Mouse (Mus musculus) bone marrow macrophage, adult 2 months (primary cell): Measurements from ENCODE around the gene Hmbs. TPM values are rescaled to one million over a fixed set of nuclear protein-coding genes. Genes with fewer than 3 reads are reported as not detected.
A peak's percentile ranks its signal among the peaks of the same experiment; 100 is the strongest.

Experiments used
- H3K27ac ChIP-seq: 2 replicates; pipeline ENCODE4 v1.5.1; 2012; ENCODE audit warnings: low read depth, low read length; ENCODE audit not compliant: insufficient read depth
- H3K4me1 ChIP-seq: 2 replicates; pipeline ENCODE4 v1.6.1; 2012; ENCODE audit warnings: low read length; ENCODE audit not compliant: control insufficient read depth, insufficient read depth
- H3K4me3 ChIP-seq: 2 replicates; pipeline ENCODE4 v1.5.1; 2012; ENCODE audit warnings: mild to moderate bottlenecking, low read length, moderate library complexity; ENCODE audit not compliant: insufficient read depth
- CTCF ChIP-seq: IDR thresholded peaks from 2 replicates; pipeline ENCODE4 v1.5.1; 2012; ENCODE audit warnings: low read depth, mild to moderate bottlenecking, low read length, moderate library complexity
- POLR2A ChIP-seq: IDR thresholded peaks from 2 replicates; pipeline ENCODE4 v1.6.1; 2012; ENCODE audit warnings: mild to moderate bottlenecking, low read depth, low read length, borderline replicate concordance
- polyA plus RNA-seq: library from polyadenylated mRNA; stranded (reverse); fragments of >200 nt; gene quantifications from 2 replicates; pipeline ENCODE4 v1.2.4, GENCODE M21; 2012; ENCODE audit not compliant: missing spikeins, insufficient read depth, insufficient read length

Gene Hmbs
- polyA plus RNA-seq, 1 experiment, result 22.4 TPM

DNA sequence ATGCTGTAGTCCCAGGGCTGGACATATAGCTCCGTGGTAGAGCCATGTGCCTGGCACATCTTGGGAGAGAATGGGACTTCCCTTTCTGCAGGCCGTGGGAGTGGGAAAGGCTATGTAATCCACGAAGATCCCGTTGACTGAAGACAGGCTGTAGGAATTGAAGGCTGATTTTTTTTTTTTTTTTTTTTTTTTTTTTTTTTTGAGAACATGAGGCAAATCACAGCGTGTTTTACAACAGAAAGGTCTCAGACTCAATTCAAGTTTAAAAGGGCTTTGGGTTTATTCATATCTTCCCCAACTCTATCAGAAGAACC is 8.0 kb downstream of the Hmbs start:
- H3K27ac ChIP-seq, result no peak overlapping the region
- TF ChIP-seq CTCF, result no peak
- TF ChIP-seq POLR2A, result no peak

DNA sequence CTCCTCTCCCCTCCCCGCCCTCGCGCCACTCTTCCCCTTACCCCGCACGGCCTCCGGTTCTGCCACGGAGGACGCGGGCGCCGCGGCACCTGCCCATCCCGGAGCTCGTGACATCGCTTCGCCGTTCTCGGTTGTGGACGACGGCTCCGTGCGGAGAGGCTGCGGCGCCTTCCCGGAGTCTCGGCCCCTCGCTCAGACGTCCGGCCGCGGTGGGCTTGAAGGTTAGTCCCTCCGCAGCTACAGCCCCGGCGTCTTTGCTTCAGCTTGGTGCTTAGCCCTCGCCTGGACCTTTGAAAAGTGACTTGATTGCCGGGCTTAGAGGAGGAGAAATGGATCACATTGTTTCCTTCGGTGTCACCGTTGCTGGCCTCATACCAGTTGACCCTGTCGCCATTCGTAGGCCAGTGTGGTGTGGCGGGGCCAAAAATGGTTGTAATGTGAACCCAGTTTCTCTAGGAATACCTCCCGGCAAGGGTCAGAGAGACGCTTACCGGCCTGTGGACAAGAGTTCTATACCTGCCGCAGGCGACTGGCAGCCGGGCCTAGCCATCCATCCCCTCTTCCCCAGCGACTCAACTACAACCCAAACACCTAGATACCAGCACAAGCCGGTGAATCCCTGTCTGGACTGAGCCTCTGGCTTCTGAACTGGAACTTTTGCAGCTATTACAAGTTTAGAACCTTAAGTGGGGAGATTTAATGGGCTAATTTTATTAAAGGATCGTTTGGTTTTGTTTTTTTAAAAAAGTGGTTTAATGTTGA is 8.5 kb downstream of the Hmbs start:
- Histone ChIP-seq H3K27ac (peak overlapping the region; percentile 59), H3K4me3 (peak overlapping the region; percentile 81), H3K4me1 (peaks cover 9% of the 10 kb centered on the region)
- TF ChIP-seq POLR2A, result no peak
- TF ChIP-seq CTCF, result no peak

More for the DNA sequence above, 8.0 kb downstream of the Hmbs start:
- peaks cover 9% of the 10 kb centered on the region for H3K4me1 ChIP-seq
- H3K4me3 ChIP-seq, result peak overlapping the region; percentile 81

DNA sequence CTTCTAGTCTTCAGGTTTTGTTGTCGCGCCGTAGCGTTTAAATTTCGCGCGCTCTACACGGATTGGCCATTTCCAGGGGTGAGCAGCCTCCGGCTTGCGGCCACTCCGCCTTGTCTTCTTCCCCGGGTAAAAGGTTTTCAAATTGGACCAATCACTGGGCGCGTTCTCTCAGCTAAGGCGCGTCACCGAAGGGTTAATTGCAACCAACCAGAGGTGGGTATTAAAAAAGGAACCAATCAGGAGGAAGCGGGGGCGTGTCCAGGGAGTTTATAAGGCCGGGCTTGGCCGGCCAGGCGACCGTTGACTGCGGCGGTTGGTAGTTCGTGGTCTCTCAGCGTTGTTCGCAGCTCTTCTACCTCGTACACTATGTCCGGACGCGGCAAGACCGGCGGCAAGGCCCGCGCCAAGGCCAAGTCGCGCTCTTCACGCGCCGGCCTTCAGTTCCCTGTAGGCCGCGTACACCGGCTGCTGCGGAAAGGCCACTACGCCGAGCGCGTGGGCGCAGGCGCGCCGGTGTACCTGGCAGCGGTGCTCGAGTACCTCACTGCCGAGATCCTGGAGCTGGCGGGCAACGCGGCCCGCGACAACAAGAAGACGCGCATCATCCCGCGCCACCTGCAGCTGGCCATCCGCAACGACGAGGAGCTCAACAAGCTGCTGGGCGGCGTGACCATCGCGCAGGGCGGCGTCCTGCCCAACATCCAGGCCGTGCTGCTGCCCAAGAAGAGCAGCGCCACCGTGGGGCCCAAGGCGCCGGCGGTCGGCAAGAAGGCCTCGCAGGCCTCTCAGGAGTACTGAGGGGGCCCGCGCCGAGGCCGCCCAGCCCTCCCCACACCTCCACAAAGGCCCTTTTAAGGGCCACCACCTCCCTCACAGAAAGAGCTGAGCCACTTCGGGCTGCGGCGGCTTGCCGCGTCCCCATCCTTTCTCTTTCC is 9.4 kb downstream of the Hmbs start, which contains the start of gene H2afx:
Gene H2afx, plus strand, starts transcription at position 299 of the 935 bp plus-strand sequence.
- H3K4me3 ChIP-seq, result peak within 1 kb of the TSS; percentile 81
- peak within 1 kb of the TSS; percentile 59 for H3K27ac ChIP-seq
- TF ChIP-seq POLR2A, result peak; percentile 99
- TF ChIP-seq CTCF, result no peak
- H3K4me1 ChIP-seq, result peaks cover 9% of the 10 kb centered on the region

DNA sequence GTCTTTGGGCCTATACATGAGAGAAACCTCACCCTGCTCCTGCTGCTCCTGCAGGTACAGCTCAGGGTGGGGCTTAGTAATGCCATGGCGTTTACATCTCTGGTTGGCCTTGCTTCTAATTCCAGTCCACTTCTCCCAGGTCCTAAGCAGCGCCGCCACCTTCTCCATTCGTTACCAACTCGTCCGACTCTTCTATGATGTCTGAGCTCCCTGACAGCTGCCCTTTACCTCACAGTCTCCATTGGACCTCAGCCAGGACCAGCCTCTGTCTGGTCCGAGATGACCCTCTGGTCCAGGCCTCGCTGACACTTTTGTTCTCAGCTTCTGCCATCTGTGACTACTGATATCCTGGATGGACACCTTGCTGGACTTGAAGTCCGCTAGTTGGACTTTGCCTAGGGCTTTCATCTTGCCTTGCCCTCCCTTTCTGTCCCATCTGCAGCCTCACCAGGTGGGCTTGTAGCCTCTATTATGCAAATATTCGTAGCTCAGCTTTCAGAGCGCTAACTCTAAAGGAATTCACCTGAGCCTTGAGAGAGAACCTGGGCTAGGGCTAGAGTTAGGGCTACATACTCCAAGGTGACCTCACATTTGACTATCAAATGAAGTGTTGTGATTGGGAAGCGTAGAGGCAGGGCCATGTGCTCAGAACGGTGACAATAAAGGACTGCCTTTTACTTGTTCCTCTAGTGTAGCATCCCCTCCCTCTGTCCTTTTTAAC is 10.9 kb downstream of the Hmbs start:
- no peak for TF ChIP-seq CTCF
- TF ChIP-seq POLR2A, result no peak
- Histone ChIP-seq H3K4me1 (peaks cover 9% of the 10 kb centered on the region), H3K4me3 (no peak overlapping the region), H3K27ac (no peak overlapping the region)

DNA sequence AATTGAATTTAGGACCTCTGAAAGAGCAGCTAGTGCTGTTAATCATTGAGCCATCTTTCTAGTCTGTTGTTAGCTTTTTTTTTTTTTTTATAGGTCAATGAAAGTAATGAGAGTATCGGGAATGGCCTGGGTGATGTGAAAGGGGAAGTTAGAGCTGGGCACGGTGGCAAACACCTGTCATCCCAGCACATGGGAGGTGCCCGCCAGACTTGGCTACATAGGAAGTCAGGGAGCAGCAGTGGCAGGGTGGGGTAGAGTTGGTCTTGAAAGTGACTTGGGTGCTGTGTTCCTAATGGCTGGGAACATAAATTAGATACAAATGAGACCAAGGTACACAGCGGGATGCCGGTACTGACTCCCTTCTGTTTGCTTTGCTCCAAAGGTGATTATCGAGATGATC is 13.3 kb downstream of the Hmbs start:
- H3K27ac ChIP-seq, result no peak overlapping the region
- no peak overlapping the region for H3K4me3 ChIP-seq
- H3K4me1 ChIP-seq, result peaks cover 6% of the 10 kb centered on the region
- no peak for TF ChIP-seq CTCF
- no peak for TF ChIP-seq POLR2A

DNA sequence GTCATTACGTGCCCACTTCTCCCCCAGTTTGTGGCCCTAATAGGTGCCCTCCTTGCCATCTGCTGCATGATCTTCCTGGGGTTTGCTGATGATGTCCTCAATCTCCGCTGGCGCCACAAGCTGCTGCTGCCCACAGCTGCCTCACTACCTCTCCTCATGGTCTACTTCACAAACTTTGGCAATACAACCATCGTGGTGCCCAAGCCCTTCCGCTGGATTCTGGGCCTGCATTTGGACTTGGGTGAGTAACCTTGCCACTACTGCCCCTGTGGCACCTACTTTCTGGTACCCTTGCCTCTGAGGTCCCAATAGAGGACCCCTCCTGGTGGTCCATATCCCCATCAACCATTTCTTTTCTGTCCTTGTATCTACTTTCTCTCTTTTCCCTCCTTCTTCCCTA is 16.1 kb downstream of the Hmbs start:
- peaks cover 8% of the 10 kb centered on the region for H3K4me1 ChIP-seq
- H3K27ac ChIP-seq, result no peak overlapping the region
- H3K4me3 ChIP-seq, result peak overlapping the region; percentile 68
- no peak for TF ChIP-seq POLR2A
- TF ChIP-seq CTCF, result no peak

DNA sequence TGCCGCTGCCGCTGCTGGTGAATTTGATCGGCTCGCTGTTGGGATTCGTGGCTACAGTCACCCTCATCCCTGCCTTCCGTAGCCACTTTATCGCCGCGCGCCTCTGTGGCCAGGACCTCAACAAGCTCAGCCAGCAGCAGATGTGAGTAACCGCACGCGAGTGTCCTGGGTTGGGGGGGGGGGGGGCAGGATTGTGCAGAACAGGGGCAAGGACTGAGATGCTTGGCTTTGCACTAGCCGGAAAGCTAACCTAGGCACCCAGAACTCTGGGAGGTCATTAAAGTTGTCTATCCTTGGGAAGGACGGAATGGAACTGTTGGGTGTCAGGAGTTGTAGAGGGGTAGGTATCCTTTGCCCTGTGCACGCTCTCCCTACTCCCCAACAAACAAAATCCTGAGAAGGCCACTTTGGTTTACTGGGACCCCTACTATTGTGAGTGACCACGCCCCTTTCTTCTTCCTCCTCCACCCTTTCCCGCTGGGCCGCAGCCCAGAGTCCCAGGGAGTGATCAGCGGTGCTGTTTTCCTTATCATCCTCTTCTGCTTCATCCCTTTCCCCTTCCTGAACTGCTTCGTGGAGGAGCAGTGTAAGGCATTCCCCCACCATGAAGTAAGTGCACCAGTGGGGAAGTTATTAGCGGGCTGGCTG is 16.8 kb downstream of the Hmbs start:
- Histone ChIP-seq H3K27ac (peak overlapping the region; percentile 76), H3K4me3 (peak overlapping the region; percentile 68), H3K4me1 (peaks cover 11% of the 10 kb centered on the region)
- no peak; the same call in 1 of the 2 replicates for TF ChIP-seq POLR2A
- TF ChIP-seq CTCF, result no peak

DNA sequence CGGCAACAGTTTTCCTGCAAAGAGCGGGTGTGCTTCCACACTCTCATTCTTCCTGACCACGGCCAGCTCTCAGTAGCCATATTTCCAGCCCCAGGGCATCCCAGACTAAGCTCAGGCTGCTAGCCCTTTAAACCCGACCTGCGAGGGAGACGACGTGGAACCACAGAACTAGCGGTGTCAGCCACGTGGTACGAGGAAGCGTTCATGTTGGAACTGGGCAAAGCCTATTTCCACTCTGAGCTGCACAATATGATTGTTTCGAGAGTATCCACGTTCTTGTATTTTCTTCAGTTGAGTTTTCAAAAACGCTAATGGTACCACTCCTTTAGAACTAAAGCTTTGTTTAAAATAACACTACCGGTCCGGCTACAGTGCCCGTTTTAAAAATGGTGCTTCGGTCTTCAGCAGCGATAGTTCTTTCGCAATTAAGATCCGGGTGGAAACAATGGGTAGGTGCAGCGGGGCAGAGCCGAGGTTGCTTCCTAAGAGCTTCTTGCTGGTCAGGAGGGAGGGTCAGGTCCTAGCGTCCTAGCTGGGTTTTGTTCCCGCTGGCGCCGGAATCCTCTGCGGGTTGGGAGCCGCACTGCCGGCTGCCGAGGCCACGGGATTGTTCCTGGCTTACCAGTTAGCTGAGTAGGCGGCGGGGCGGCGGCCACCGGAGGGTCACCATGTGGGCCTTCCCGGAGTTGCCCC is 17.5 kb downstream of the Hmbs start:
- H3K4me1 ChIP-seq, result peaks cover 11% of the 10 kb centered on the region
- peak overlapping the region; percentile 76 for H3K27ac ChIP-seq
- H3K4me3 ChIP-seq, result peak overlapping the region; percentile 68
- no peak for TF ChIP-seq POLR2A
- no peak for TF ChIP-seq CTCF
